Mouse (Mus musculus) gastrocnemius, postnatal 36 days (tissue): ENCODE measurements around the gene Eid1. TPM values are rescaled to one million over a fixed set of nuclear protein-coding genes. Genes with fewer than 3 reads are reported as not detected.
A peak's percentile ranks its signal among the peaks of the same experiment; 100 is the strongest.

Experiments
- DNase-seq, 2 experiments: peaks; one replicate each; pipeline ENCODE4 v3.0.0; 2022
- intact Hi-C: fragments of 180-260 bp; cut with DNase I; formaldehyde crosslinking; loops from one replicate; pipeline ENCODE4 v1.15.1; 2025
- total RNA-seq, 2 experiments: library from RNA; stranded (reverse); gene quantifications; 2 replicates each; pipeline ENCODE4 v1.2.3; 2021

Gene Eid1
- total RNA-seq, 2 experiments from 2014 or later = 23.0 to 27.9 TPM

- DNase-seq = no peak
- intact Hi-C loops = no loop called here
These were observed 6.2 kb upstream of the Eid1 start for GRCm38 (mm10) chr2:125666668-125667067.

- DNase-seq = no peak
- intact Hi-C loops = no loop called here
These were observed 5.7 kb upstream of the Eid1 start for GRCm38 (mm10) chr2:125667184-125667583.

- intact Hi-C loops = no loop called here
- DNase-seq = no peak
These were observed 5.2 kb upstream of the Eid1 start for GRCm38 (mm10) chr2:125667721-125668120.

GRCm38 (mm10) chr2:125670846-125671245, 2.0 kb upstream of the Eid1 start:
- intact Hi-C loops = no loop called here
- no peak for DNase-seq

GRCm38 (mm10) chr2:125672568-125672956, 333 bp upstream of the Eid1 start:
- intact Hi-C loops = no loop called here
- no peak for DNase-seq

GRCm38 (mm10) chr2:125681811-125682210, 8.9 kb downstream of the Eid1 start:
- intact Hi-C loops = no loop called here

GRCm38 (mm10) chr2:125683895-125684294, 11.0 kb downstream of the Eid1 start:
- intact Hi-C loops = no loop called here
- no peak for DNase-seq

More at GRCm38 (mm10) chr2:125681811-125682210, 8.9 kb downstream of the Eid1 start:
- DNase-seq = no peak

- intact Hi-C loops = no loop called here
- no peak for DNase-seq
These were observed 11.9 kb downstream of the Eid1 start for GRCm38 (mm10) chr2:125684559-125685440.

GRCm38 (mm10) chr2:125685441-125686150, 12.7 kb downstream of the Eid1 start:
- no peak for DNase-seq

GRCm38 (mm10) chr2:125692010-125692409, 19.1 kb downstream of the Eid1 start:
- DNase-seq = no peak

More at GRCm38 (mm10) chr2:125685441-125686150, 12.7 kb downstream of the Eid1 start:
- intact Hi-C loops = no loop called here

GRCm38 (mm10) chr2:125694798-125695197, 21.9 kb downstream of the Eid1 start:
- intact Hi-C loops = no loop called here
- DNase-seq = no peak

More at GRCm38 (mm10) chr2:125692010-125692409, 19.1 kb downstream of the Eid1 start:
- intact Hi-C loops = no loop called here

GRCm38 (mm10) chr2:125696219-125696618, 23.3 kb downstream of the Eid1 start:
- peak in 1 of 2 experiments; percentile 21 for DNase-seq
- intact Hi-C loops = no loop called here

- no peak for DNase-seq
- intact Hi-C loops = no loop called here
These were observed 28.7 kb downstream of the Eid1 start for GRCm38 (mm10) chr2:125701606-125702005.

GRCm38 (mm10) chr2:125702851-125703250, 30.0 kb downstream of the Eid1 start:
- no peak for DNase-seq
- intact Hi-C loops = no loop called here

GRCm38 (mm10) chr2:125704907-125705631, 32.2 kb downstream of the Eid1 start:
- intact Hi-C loops = no loop called here
- DNase-seq = no peak

- DNase-seq = no peak
- intact Hi-C loops = no loop called here
These were observed 33.6 kb downstream of the Eid1 start for GRCm38 (mm10) chr2:125706510-125706921.

GRCm38 (mm10) chr2:125716599-125716998, 43.7 kb downstream of the Eid1 start:
- DNase-seq = no peak
- intact Hi-C loops = no loop called here

- intact Hi-C loops = loop anchor here (10.0 kb wide), 1 partner anchor 468 kb away; no protein-coding TSS in a partner anchor
- DNase-seq = no peak
These were observed 50.2 kb downstream of the Eid1 start for GRCm38 (mm10) chr2:125723086-125723407.

- DNase-seq = peak in 1 of 2 experiments; percentile 28
These were observed 50.7 kb downstream of the Eid1 start for GRCm38 (mm10) chr2:125723408-125724085.

GRCm38 (mm10) chr2:125724086-125724430, 51.2 kb downstream of the Eid1 start, which contains the start of gene Shc4:
TSS of gene Shc4 (minus strand) at chr2:125724148.
- DNase-seq = no peak

More at GRCm38 (mm10) chr2:125723408-125724085, 50.7 kb downstream of the Eid1 start:
- intact Hi-C loops = loop anchor here (10.0 kb wide), 1 partner anchor 469 kb away; no protein-coding TSS in a partner anchor

More at GRCm38 (mm10) chr2:125724086-125724430, 51.2 kb downstream of the Eid1 start, which contains the start of gene Shc4:
- intact Hi-C loops = loop anchor here (10.0 kb wide), 1 partner anchor 469 kb away; no protein-coding TSS in a partner anchor
